Mouse (Mus musculus) brain, embryonic 14.5 days (tissue): ENCODE data around the gene Nbeal1. TPM values are rescaled to one million over a fixed set of nuclear protein-coding genes. Genes with fewer than 3 reads are reported as not detected.
"Not testable (repeated sequence)": the region's sequence is repeated elsewhere in the genome, so short reads cannot be mapped to it uniquely, and the experiment has no call there.

Experiments
- DNase-seq: peaks from one replicate; pipeline ENCODE4 v3.0.0-alpha.2; 2011; ENCODE audit warnings: low read depth
- CTCF ChIP-seq: fragments of 200-500 bp; IDR thresholded peaks from 2 replicates; pipeline ENCODE4 v1.5.1; 2012; ENCODE audit warnings: inconsistent platforms, mild to moderate bottlenecking, moderate library complexity, borderline replicate concordance; ENCODE audit not compliant: insufficient read depth, insufficient read length; ENCODE audit errors: extremely low read depth
- POLR2A ChIP-seq: fragments of 200-500 bp; IDR thresholded peaks from 2 replicates; pipeline ENCODE4 v1.6.1; 2012; ENCODE audit warnings: mild to moderate bottlenecking, inconsistent platforms, borderline replicate concordance; ENCODE audit not compliant: poor library complexity, insufficient read depth, insufficient read length, severe bottlenecking; ENCODE audit errors: extremely low read depth
- polyA plus RNA-seq: library from polyadenylated mRNA; depleted of rRNA; stranded (reverse); fragments of >200 nt; gene quantifications from 2 replicates; pipeline ENCODE4 v1.2.3, GENCODE M21; 2012; rRNA removed

Gene Nbeal1
- 7.5 and 8.5 TPM in 2 replicates for polyA plus RNA-seq

DNA sequence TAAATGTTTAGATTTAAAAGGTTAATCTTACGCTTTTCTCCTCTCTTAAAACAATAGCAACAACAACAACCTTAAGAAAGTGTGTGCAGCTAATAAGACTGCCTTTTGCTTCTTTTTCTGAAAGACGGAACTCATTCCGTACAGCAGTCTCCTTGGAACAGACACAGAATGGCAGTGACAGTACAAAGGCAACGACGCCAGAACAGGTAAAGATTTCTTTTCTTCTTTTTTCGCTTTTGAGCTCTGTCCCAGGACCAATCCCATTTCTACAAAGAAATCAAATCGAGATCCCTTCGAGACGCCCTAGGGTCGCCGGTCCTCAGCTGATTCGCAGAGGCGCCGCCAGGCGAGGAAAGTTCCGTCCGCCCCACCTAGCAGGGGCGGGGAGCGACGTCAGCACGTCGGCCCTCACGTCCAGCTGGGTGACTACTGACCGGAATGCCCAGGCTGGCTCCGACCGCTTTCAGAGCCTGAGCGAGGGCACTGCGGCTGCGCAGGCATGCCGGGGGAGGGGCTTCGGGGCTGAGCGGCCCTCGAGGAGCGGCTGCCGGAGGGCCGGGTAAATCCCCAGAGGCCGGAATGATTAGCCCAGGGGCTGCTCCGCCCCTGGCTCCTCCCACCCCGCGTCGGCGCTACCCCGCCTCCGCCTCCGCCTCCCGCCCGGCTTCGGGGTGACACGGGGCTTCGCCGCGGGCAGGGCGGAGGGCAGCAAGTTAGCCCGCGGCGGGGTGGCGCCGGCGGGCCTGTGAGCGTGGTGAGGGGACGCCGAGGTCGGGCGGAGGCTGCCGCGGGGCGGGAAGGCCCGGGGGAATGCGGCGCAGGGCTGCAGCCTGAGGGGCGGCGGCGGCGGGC is at the start of gene Nbeal1:
Nbeal1 (plus strand) TSS at position 668 of the 852 bp plus-strand sequence.
- TF ChIP-seq CTCF (peak; percentile 32; the same call in 1 of the 2 replicates), POLR2A (peak; percentile 87)
- DNase-seq: peak; percentile 99

DNA sequence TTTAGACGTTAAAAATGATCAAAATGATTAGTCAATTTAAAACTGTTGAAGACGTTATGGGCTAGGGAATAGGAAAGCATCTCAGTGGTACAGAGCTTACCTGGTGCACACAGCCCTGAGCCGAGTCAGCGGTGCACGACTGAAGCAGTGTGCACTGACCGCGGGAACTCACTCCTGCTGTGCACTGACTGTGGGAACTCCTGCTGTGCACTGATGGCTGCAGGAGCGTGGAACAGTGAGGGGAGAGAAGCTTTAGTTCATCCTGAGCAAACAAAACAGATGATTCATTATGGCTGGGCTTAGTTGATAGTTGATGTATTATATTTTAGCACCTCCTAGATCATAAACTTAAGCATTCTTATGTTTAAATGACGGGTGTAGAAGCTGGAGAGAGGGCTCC is 43.1 kb upstream of the Nbeal1 start:
- TF ChIP-seq POLR2A (no peak), CTCF (no peak)
- DNase-seq: no peak

DNA sequence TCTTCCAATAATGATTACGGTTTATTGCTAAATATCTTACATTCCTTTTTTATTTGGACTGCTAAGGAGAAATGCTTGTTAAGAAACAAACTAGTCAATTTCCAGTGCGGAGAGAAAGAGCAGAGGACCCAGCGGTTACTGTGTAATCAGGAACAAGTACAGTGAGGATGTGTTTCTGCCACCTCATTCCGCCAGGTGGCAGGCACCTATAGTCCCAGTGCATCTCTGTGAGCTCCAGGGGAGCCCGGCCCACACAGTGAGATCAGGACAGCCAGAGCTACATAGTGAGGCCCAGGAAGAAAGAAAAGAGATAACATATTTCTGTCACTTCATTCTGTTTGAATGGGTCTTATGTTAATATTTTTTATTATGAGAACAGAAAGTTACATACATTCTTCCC is 27.7 kb upstream of the Nbeal1 start:
- peak; percentile 42 for DNase-seq
- no peak for TF ChIP-seq POLR2A
- no peak for TF ChIP-seq CTCF

- TF ChIP-seq CTCF (no peak), POLR2A (no peak)
Measured at GRCm38 (mm10) chr1:60156651-60157050, 23.7 kb upstream of the Nbeal1 start.

GRCm38 (mm10) chr1:60158411-60158810 is 22.0 kb upstream of the Nbeal1 start:
- DNase-seq: peak; percentile 24
- TF ChIP-seq POLR2A (no peak), CTCF (peak; percentile 48; the same call in 1 of the 2 replicates)

More at GRCm38 (mm10) chr1:60156651-60157050, 23.7 kb upstream of the Nbeal1 start:
- DNase-seq: no peak

- no peak for DNase-seq
- TF ChIP-seq CTCF (no peak), POLR2A (no peak)
Measured at GRCm38 (mm10) chr1:60163676-60164075, 16.7 kb upstream of the Nbeal1 start.

DNA sequence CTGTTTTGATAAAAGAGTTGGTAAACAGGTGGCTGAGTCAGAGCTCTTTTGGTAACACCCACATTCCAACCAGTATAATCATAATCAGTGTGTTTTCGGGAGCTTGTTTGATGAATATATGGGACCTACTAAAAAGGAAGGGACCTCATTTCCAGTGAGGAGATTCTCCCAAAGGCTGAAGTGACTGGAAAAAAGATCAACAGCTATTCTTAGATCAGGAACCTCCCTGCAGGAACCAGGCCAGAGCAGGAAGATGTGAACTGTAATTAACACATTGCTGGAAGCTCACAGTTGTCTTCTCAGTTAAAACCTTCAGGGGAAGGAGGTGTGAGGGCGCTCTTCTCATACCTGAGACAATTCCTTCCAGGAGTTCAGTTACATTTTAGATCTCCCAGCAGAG is 10.8 kb upstream of the Nbeal1 start:
- TF ChIP-seq POLR2A (no peak), CTCF (no peak)

GRCm38 (mm10) chr1:60170251-60170650 is 10.1 kb upstream of the Nbeal1 start:
- no peak for TF ChIP-seq POLR2A
- no peak for TF ChIP-seq CTCF
- no peak for DNase-seq

More for the DNA sequence above, 10.8 kb upstream of the Nbeal1 start:
- DNase-seq: no peak

- TF ChIP-seq POLR2A (no peak), CTCF (no peak)
- no peak for DNase-seq
Measured at GRCm38 (mm10) chr1:60173119-60173518, 7.3 kb upstream of the Nbeal1 start.

- DNase-seq: not testable (repeated sequence)
Measured at GRCm38 (mm10) chr1:60177814-60178213, 2.6 kb upstream of the Nbeal1 start.

DNA sequence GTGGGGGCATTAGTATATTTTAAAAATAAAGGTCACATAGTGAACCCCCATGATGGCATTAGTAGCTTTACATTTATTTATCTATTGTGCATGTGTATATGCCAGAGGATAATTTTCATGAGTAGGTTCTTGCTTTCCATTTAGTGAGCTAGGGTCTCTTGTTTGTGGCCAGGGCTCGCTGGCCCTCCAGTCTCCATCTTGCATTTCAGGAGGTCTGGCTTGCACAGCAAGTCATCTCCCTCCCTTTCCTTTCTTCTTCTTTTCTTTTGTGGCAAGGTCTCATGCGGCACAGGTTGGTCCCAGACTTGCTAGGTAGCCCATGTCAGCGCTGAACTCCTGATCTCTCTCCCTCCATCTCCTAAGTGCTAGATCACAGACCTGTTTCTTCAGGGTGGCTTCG is 1.0 kb upstream of the Nbeal1 start:
- peak; percentile 36 for DNase-seq
- TF ChIP-seq POLR2A (no peak), CTCF (no peak)

DNA sequence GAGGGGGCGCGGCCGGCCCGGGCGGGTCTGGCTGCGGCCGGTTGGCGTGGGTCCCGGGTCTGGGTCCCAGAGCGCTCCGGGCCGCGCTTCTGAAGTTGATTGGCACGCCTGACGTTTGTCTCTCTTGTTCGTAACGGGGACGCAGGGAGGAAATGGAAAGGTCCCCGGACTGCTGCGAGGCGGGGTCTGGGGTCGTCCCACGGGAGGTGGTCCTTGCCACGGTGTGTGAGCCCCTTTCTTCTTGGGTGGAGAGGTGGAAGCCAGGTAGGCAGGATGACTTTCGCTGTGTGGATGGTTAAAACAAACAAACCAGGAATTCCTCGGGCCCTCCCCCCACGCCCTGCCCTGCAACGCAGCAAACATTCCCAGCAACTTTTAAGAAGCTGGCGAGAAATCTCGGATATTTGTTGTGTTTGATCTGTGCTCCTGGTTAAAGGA is 404 bp downstream of the Nbeal1 start:
- TF ChIP-seq POLR2A (no peak), CTCF (no peak)

More for the DNA sequence above, 404 bp downstream of the Nbeal1 start:
- no peak for DNase-seq
